Mouse (Mus musculus): Measurements from ENCODE around the gene Tesc. TPM values are rescaled to one million over a fixed set of nuclear protein-coding genes. Genes with fewer than 3 reads are reported as not detected.

The Tesc gene
- polyA plus RNA-seq, 1 experiment, result 2.7 TPM

- Histone ChIP-seq H3K36me3 (ENCODE audit: control insufficient read depth, insufficient read depth, low read length) (no peaks in the 10 kb centered on the region), H3K4me1 (ENCODE audit: control insufficient read depth, insufficient read depth, low read length) (no peaks in the 10 kb centered on the region; the same call in 1 of the 2 replicates)
Measured at GRCm38 (mm10) chr5:117988367-117988766, 39.2 kb upstream of the Tesc start.

GRCm38 (mm10) chr5:117989773-117990172 is 37.8 kb upstream of the Tesc start:
- Histone ChIP-seq H3K4me3 (ENCODE audit: control insufficient read depth, low read depth, low read length) (no peak overlapping the region), H3K27ac (ENCODE audit: control insufficient read depth, insufficient read depth, low read depth, low read length) (no peak overlapping the region), H3K27me3 (ENCODE audit: control insufficient read depth, insufficient read depth, low read length) (no peaks in the 10 kb centered on the region), H3K4me1 (ENCODE audit: control insufficient read depth, insufficient read depth, low read length) (no peaks in the 10 kb centered on the region; the same call in 1 of the 2 replicates), H3K36me3 (ENCODE audit: control insufficient read depth, insufficient read depth, low read length) (no peaks in the 10 kb centered on the region)
- no peak for TF ChIP-seq CTCF (IDR thresholded peaks at IDR 0.05; ENCODE audit: control insufficient read depth, insufficient read depth, insufficient replicate concordance, low read depth, low read length)
- no peak for TF ChIP-seq POLR2A (IDR thresholded peaks at IDR 0.05; ENCODE audit: control insufficient read depth, low read depth, low read length)

More at GRCm38 (mm10) chr5:117988367-117988766, 39.2 kb upstream of the Tesc start:
- Histone ChIP-seq H3K4me3 (ENCODE audit: control insufficient read depth, low read depth, low read length) (no peak overlapping the region), H3K27ac (ENCODE audit: control insufficient read depth, insufficient read depth, low read depth, low read length) (peak overlapping the region; percentile 8; the same call in 1 of the 2 replicates), H3K27me3 (ENCODE audit: control insufficient read depth, insufficient read depth, low read length) (no peaks in the 10 kb centered on the region)
- TF ChIP-seq POLR2A (IDR thresholded peaks at IDR 0.05; ENCODE audit: control insufficient read depth, low read depth, low read length), result no peak
- no peak for TF ChIP-seq CTCF (IDR thresholded peaks at IDR 0.05; ENCODE audit: control insufficient read depth, insufficient read depth, insufficient replicate concordance, low read depth, low read length)

GRCm38 (mm10) chr5:117990957-117991356 is 36.6 kb upstream of the Tesc start:
- Histone ChIP-seq H3K36me3 (ENCODE audit: control insufficient read depth, insufficient read depth, low read length) (no peaks in the 10 kb centered on the region), H3K27me3 (ENCODE audit: control insufficient read depth, insufficient read depth, low read length) (no peaks in the 10 kb centered on the region), H3K4me3 (ENCODE audit: control insufficient read depth, low read depth, low read length) (no peak overlapping the region), H3K4me1 (ENCODE audit: control insufficient read depth, insufficient read depth, low read length) (no peaks in the 10 kb centered on the region; the same call in 1 of the 2 replicates), H3K27ac (ENCODE audit: control insufficient read depth, insufficient read depth, low read depth, low read length) (no peak overlapping the region)
- no peak for TF ChIP-seq CTCF (IDR thresholded peaks at IDR 0.05; ENCODE audit: control insufficient read depth, insufficient read depth, insufficient replicate concordance, low read depth, low read length)
- TF ChIP-seq POLR2A (IDR thresholded peaks at IDR 0.05; ENCODE audit: control insufficient read depth, low read depth, low read length), result no peak

GRCm38 (mm10) chr5:117993550-117993949 is 34.0 kb upstream of the Tesc start:
- Histone ChIP-seq H3K27ac (ENCODE audit: control insufficient read depth, insufficient read depth, low read depth, low read length) (no peak overlapping the region), H3K36me3 (ENCODE audit: control insufficient read depth, insufficient read depth, low read length) (no peaks in the 10 kb centered on the region), H3K27me3 (ENCODE audit: control insufficient read depth, insufficient read depth, low read length) (no peaks in the 10 kb centered on the region), H3K4me3 (ENCODE audit: control insufficient read depth, low read depth, low read length) (no peak overlapping the region), H3K4me1 (ENCODE audit: control insufficient read depth, insufficient read depth, low read length) (no peaks in the 10 kb centered on the region)
- TF ChIP-seq POLR2A (IDR thresholded peaks at IDR 0.05; ENCODE audit: control insufficient read depth, low read depth, low read length) (no peak), CTCF (IDR thresholded peaks at IDR 0.05; ENCODE audit: control insufficient read depth, insufficient read depth, insufficient replicate concordance, low read depth, low read length) (no peak)

GRCm38 (mm10) chr5:117995372-117995901 is 32.1 kb upstream of the Tesc start:
- Histone ChIP-seq H3K4me3 (ENCODE audit: control insufficient read depth, low read depth, low read length) (no peak overlapping the region), H3K27me3 (ENCODE audit: control insufficient read depth, insufficient read depth, low read length) (no peaks in the 10 kb centered on the region), H3K27ac (ENCODE audit: control insufficient read depth, insufficient read depth, low read depth, low read length) (no peak overlapping the region), H3K4me1 (ENCODE audit: control insufficient read depth, insufficient read depth, low read length) (no peaks in the 10 kb centered on the region), H3K36me3 (ENCODE audit: control insufficient read depth, insufficient read depth, low read length) (no peaks in the 10 kb centered on the region)
- TF ChIP-seq POLR2A (IDR thresholded peaks at IDR 0.05; ENCODE audit: control insufficient read depth, low read depth, low read length) (no peak), CTCF (IDR thresholded peaks at IDR 0.05; ENCODE audit: control insufficient read depth, insufficient read depth, insufficient replicate concordance, low read depth, low read length) (no peak)

- Histone ChIP-seq H3K27ac (ENCODE audit: control insufficient read depth, insufficient read depth, low read depth, low read length) (no peak overlapping the region), H3K36me3 (ENCODE audit: control insufficient read depth, insufficient read depth, low read length) (no peaks in the 10 kb centered on the region), H3K27me3 (ENCODE audit: control insufficient read depth, insufficient read depth, low read length) (no peaks in the 10 kb centered on the region), H3K4me1 (ENCODE audit: control insufficient read depth, insufficient read depth, low read length) (no peaks in the 10 kb centered on the region), H3K4me3 (ENCODE audit: control insufficient read depth, low read depth, low read length) (no peak overlapping the region)
- TF ChIP-seq CTCF (IDR thresholded peaks at IDR 0.05; ENCODE audit: control insufficient read depth, insufficient read depth, insufficient replicate concordance, low read depth, low read length) (no peak), POLR2A (IDR thresholded peaks at IDR 0.05; ENCODE audit: control insufficient read depth, low read depth, low read length) (no peak)
Measured at GRCm38 (mm10) chr5:117995911-117996310, 31.6 kb upstream of the Tesc start.

- no peak for TF ChIP-seq CTCF (IDR thresholded peaks at IDR 0.05; ENCODE audit: control insufficient read depth, insufficient read depth, insufficient replicate concordance, low read depth, low read length)
- TF ChIP-seq POLR2A (IDR thresholded peaks at IDR 0.05; ENCODE audit: control insufficient read depth, low read depth, low read length), result no peak
- no peaks in the 10 kb centered on the region for H3K36me3 ChIP-seq (ENCODE audit: control insufficient read depth, insufficient read depth, low read length)
Measured at GRCm38 (mm10) chr5:117996581-117996980, 31.0 kb upstream of the Tesc start.

More at GRCm38 (mm10) chr5:117996581-117996980, 31.0 kb upstream of the Tesc start:
- H3K27ac ChIP-seq (ENCODE audit: control insufficient read depth, insufficient read depth, low read depth, low read length), result no peak overlapping the region
- no peaks in the 10 kb centered on the region for H3K27me3 ChIP-seq (ENCODE audit: control insufficient read depth, insufficient read depth, low read length)
- no peaks in the 10 kb centered on the region for H3K4me1 ChIP-seq (ENCODE audit: control insufficient read depth, insufficient read depth, low read length)
- no peak overlapping the region for H3K4me3 ChIP-seq (ENCODE audit: control insufficient read depth, low read depth, low read length)

All from testis, adult 2 months (tissue).